Mouse (Mus musculus) erythroblast, adult 5-6 weeks (primary cell): ENCODE results near the gene Mrpl52. TPM values are rescaled to one million over a fixed set of nuclear protein-coding genes. Genes with fewer than 3 reads are reported as not detected.

Experiments used
- ATAC-seq: replicated peaks from 2 replicates; pipeline ENCODE4 v1.8.0; 2016; ENCODE audit warnings: moderate number of reproducible peaks, mild to moderate bottlenecking, moderate TSS enrichment, inconsistent platforms; ENCODE audit not compliant: poor library complexity, low FRiP score, severe bottlenecking
- total RNA-seq, 2 experiments: library from RNA; stranded (forward) in 1 of 2; stranded (reverse) in 1 of 2; fragments of 150-400 nt in 1 of 2; fragments of 200-764, 138-1000 nt in 1 of 2; gene quantifications; 2 replicates each; pipeline versions ENCODE4 v1.2.3 to v1.2.4; 2015 to 2017; ENCODE audit warnings: low replicate concordance in 2 of 2

Gene Mrpl52
- total RNA-seq, 2 experiments from 2014 or later, result 27.6 to 40.3 TPM

DNA sequence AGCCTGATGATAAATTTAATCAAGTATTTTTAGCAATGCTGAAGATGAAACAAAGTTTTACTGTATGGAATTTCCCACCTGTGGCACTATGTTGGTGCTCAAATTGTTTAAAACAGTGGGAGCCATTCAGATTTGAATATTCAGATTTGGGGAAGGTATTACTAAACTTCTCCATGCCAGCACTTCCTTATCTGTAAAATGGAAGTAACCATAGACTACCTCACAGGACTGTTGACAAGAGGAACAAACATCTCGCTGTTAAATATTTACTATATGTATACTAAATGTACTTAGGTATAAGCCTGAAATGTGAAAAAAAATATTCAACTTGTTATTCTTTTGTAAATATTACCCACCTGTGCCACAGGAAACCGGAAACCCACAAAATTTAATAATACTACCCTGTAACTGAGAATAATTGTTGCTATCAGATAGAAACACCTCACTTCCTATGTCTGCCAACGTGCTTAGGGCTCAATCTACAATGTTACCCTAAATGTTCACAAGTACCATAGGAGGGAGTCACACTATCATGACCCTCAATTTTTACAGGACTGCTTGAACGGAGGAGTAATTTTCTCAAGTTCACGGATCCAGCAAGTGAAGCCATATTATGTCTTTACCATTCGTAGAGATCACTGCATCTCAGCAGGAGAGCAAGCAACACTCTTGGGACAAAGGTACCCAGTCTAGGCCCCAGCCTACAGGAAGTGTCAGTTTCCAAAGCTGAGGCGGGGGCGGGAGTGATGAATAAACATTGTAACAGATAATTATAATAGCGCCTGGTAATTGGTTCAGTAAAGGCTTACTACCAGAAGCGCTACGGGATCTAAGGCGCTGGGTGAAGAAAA lies 36.6 kb downstream of the Mrpl52 start:
- peak; percentile 21 for ATAC-seq

DNA sequence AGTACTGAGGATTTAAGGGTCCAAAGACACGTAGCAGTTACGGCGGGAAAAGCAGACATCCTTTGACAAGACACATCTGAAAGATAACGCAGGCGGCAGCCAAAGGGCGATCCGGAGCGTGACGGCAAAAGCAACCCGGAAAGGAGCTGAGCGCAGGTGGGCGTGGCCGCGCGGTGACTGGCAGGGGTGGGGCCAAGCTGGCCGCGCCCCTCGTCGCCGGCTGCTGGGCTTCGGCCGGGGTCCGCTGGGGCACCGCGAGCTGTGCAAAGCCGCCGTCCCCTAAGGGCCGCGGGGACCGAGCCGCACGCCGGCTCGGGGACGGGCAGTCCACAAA lies 37.2 kb downstream of the Mrpl52 start, which contains the start of gene Lrp10:
Gene Lrp10 (plus strand): TSS at position 179 of the 334 bp plus-strand sequence.
- peak; percentile 89 for ATAC-seq

DNA sequence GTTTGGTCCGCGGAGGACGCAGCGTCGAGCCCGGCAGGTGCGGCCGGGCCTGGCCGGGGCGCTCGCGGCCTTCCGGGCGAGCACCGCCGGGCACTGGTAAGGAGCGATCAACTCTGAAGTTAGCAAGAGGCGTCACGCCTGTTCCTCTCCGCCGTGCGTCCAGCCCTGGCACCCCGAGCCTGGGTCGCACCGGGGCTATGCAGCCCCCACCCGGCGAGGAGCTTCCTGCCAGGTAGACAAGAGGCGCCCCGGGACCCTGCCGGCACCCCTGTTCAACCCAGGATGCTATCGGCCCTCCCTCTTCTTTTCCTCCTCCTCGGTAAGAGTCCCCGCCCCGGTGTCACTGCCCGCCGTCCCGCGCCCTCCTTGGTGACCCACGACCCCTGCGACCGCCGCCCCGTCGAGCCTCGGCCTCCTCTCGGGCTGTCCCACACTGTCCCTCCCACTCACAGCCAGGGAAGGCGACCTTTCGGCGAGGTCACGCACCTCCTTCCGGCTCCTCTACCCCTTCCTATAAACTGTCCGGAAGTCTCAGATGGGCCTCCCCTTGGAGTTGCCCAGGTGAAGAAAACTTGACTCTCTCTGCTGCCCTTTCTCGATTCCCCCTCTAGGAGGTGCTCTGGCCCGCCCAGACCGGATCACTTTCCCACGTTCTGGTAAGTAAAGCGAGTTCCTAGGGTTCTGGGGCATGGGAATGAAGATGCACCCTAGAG lies 37.7 kb downstream of the Mrpl52 start:
- ATAC-seq, result peak; percentile 85

- no peak for ATAC-seq
Observed at GRCm38 (mm10) chr14:54471467-54471866, 44.8 kb downstream of the Mrpl52 start.

DNA sequence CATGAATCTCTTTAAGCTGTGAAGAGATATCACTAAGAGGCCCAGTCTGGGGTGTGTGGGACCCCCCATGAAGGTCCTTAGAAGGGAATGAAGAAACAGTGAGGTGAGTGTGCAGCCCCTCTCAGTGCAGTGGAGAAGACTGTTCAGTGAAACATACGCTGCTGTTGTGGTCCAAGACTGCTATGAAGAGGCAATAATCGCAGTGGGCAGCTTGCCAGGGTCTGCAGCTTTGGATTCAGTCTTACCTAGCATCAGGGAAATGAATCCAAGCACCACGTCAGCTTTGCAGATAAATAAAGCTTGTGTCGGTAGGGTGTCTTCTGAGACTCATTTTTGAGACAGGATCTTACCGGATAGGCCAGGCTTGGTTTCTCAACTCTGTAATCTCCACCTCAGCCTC lies 46.0 kb downstream of the Mrpl52 start:
- no peak for ATAC-seq

GRCm38 (mm10) chr14:54474744-54475143 lies 48.0 kb downstream of the Mrpl52 start:
- no peak for ATAC-seq

- no peak for ATAC-seq
Observed at GRCm38 (mm10) chr14:54475941-54476844, 49.5 kb downstream of the Mrpl52 start, which contains the start of gene Rem2. Gene Rem2 (plus strand): TSS chr14:54476100.

DNA sequence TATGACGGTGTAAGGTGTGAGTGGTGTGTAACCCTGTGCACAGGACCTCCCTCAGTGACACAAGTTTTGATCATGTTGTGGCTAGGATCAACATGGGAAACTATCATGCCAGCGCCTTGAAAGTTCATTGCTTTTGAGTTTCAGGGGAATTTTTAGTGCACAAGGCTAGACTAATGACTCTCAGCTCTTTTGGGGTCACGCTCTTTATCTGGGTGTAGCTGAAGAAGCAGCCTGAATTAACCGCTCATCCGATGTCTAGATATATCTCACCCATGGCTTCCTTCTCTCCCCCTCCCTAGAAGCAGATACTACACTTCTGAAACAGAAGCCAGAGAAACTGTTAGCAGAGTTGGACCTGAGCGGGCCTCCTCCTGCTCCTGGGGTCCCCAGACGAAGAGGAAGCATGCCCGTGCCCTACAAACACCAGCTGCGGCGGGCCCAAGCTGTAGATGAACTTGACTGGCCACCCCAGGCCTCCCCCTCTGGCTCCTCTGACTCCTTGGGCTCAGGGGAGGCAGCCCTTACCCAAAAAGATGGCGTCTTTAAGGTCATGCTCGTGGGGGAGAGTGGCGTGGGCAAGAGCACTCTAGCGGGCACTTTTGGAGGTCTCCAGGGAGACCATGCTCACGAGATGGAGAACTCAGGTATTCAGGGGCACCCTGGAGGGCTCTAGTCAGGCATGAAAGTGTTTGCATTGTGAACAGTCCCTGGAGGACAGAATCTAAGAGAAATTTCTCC lies 50.6 kb downstream of the Mrpl52 start:
- ATAC-seq, result no peak

Other genes with a start within 250 kb of the Mrpl52 start
- 58.9 and 78.6 TPM in 2 replicates for gene Dad1, start 172.8 kb upstream of the Mrpl52 start, total RNA-seq (2015; ENCODE audit: low replicate concordance)
- gene Dad1, start 172.8 kb upstream of the Mrpl52 start, total RNA-seq (2017; ENCODE audit: low replicate concordance), result 20.1 and 26.9 TPM in 2 replicates
- gene Abhd4, start 172.7 kb upstream of the Mrpl52 start, total RNA-seq (2015; ENCODE audit: low replicate concordance), result 73.8 and 97.2 TPM in 2 replicates
- 63.7 and 104 TPM in 2 replicates for gene Abhd4, start 172.7 kb upstream of the Mrpl52 start, total RNA-seq (2017; ENCODE audit: low replicate concordance)
- not detected in 2 replicates for gene Olfr49, start 142.0 kb upstream of the Mrpl52 start, total RNA-seq (2015; ENCODE audit: low replicate concordance)
- not detected in 2 replicates for gene Olfr49, start 142.0 kb upstream of the Mrpl52 start, total RNA-seq (2017; ENCODE audit: low replicate concordance)
- 10.4 and 20.9 TPM in 2 replicates for gene Oxa1l, start 66.1 kb upstream of the Mrpl52 start, total RNA-seq (2015; ENCODE audit: low replicate concordance)
- 8.9 and 9.3 TPM in 2 replicates for gene Oxa1l, start 66.1 kb upstream of the Mrpl52 start, total RNA-seq (2017; ENCODE audit: low replicate concordance)
- gene Slc7a7, start 9.1 kb upstream of the Mrpl52 start, total RNA-seq (2015; ENCODE audit: low replicate concordance), result 2.7 and 7.5 TPM in 2 replicates
- gene Slc7a7, start 9.1 kb upstream of the Mrpl52 start, total RNA-seq (2017; ENCODE audit: low replicate concordance), result 5.6 and 6.0 TPM in 2 replicates
- 0.84 and 3.5 TPM in 2 replicates for gene Mmp14, start 4.7 kb downstream of the Mrpl52 start, total RNA-seq (2015; ENCODE audit: low replicate concordance)
- 1.7 and 2.0 TPM in 2 replicates for gene Mmp14, start 4.7 kb downstream of the Mrpl52 start, total RNA-seq (2017; ENCODE audit: low replicate concordance)
- gene Lrp10, start 37.2 kb downstream of the Mrpl52 start, total RNA-seq (2015; ENCODE audit: low replicate concordance), result 6.7 and 10.9 TPM in 2 replicates
- 12.2 and 13.9 TPM in 2 replicates for gene Lrp10, start 37.2 kb downstream of the Mrpl52 start, total RNA-seq (2017; ENCODE audit: low replicate concordance)
- gene Rem2, start 49.2 kb downstream of the Mrpl52 start, total RNA-seq (2015; ENCODE audit: low replicate concordance), result not detected in 2 replicates
- gene Rem2, start 49.2 kb downstream of the Mrpl52 start, total RNA-seq (2017; ENCODE audit: low replicate concordance), result not detected in 2 replicates
- gene Prmt5, start 90.6 kb downstream of the Mrpl52 start, total RNA-seq (2015; ENCODE audit: low replicate concordance), result 6.9 and 12.3 TPM in 2 replicates
- 5.2 and 9.5 TPM in 2 replicates for gene Prmt5, start 90.6 kb downstream of the Mrpl52 start, total RNA-seq (2017; ENCODE audit: low replicate concordance)
- 13.0 and 30.6 TPM in 2 replicates for gene Haus4, start 127.7 kb downstream of the Mrpl52 start, total RNA-seq (2015; ENCODE audit: low replicate concordance)
- gene Haus4, start 127.7 kb downstream of the Mrpl52 start, total RNA-seq (2017; ENCODE audit: low replicate concordance), result 39.4 and 42.9 TPM in 2 replicates
- not detected in 2 replicates for gene Ajuba, start 150.6 kb downstream of the Mrpl52 start, total RNA-seq (2015; ENCODE audit: low replicate concordance)
- gene Ajuba, start 150.6 kb downstream of the Mrpl52 start, total RNA-seq (2017; ENCODE audit: low replicate concordance), result 0.85 TPM in 1 of 2 replicates, not detected in the other
- 1.3 and 4.4 TPM in 2 replicates for gene 4931414P19Rik, start 179.1 kb downstream of the Mrpl52 start, total RNA-seq (2015; ENCODE audit: low replicate concordance)
- 1.0 and 1.4 TPM in 2 replicates for gene 4931414P19Rik, start 179.1 kb downstream of the Mrpl52 start, total RNA-seq (2017; ENCODE audit: low replicate concordance)
- gene Psmb5, start 191.1 kb downstream of the Mrpl52 start, total RNA-seq (2015; ENCODE audit: low replicate concordance), result 47.7 and 51.0 TPM in 2 replicates
- gene Psmb5, start 191.1 kb downstream of the Mrpl52 start, total RNA-seq (2017; ENCODE audit: low replicate concordance), result 12.9 and 18.1 TPM in 2 replicates
- gene Psmb11, start 194.5 kb downstream of the Mrpl52 start, total RNA-seq (2015; ENCODE audit: low replicate concordance), result not detected in 2 replicates
- 0.26 TPM in 1 of 2 replicates, not detected in the other for gene Psmb11, start 194.5 kb downstream of the Mrpl52 start, total RNA-seq (2017; ENCODE audit: low replicate concordance)
- gene Gm17606, start 214.0 kb downstream of the Mrpl52 start, total RNA-seq (2015; ENCODE audit: low replicate concordance), result not detected in 2 replicates
- gene Gm17606, start 214.0 kb downstream of the Mrpl52 start, total RNA-seq (2017; ENCODE audit: low replicate concordance), result not detected in 2 replicates
- gene Cdh24, start 214.5 kb downstream of the Mrpl52 start, total RNA-seq (2015; ENCODE audit: low replicate concordance), result 1.3 and 1.5 TPM in 2 replicates
- gene Cdh24, start 214.5 kb downstream of the Mrpl52 start, total RNA-seq (2017; ENCODE audit: low replicate concordance), result 2.4 and 5.0 TPM in 2 replicates